Mouse (Mus musculus): ENCODE results near the gene Alk. TPM values are rescaled to one million over a fixed set of nuclear protein-coding genes. Genes with fewer than 3 reads are reported as not detected.

The Alk gene
- polyA plus RNA-seq, 1 experiment from 2014 or later = 0.03 TPM

DNA sequence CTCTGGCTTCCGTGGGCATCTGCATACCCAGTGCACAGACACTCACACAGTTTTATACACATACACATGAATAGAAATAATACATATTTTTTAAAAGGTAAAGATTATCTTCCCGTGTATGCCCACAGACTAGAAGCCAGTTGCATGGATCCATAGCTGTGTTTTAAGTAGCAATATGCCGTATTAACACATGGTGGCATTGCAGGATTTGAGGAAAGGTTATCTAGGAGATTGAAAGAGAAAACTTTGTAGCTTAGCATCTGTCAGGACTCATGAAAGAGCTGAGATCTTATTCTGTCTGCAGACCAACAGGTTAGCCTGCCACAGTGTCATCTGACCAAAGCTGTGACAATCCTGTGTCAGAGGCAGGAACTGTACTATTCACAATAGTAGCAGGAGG lies 772.5 kb downstream of the Alk start:
- Histone ChIP-seq H3K9me3 (ENCODE audit: low read depth, low read length) (no peaks in the 10 kb centered on the region), H3K4me1 (ENCODE audit: insufficient read depth) (no peaks in the 10 kb centered on the region), H3K27ac (ENCODE audit: low read depth) (no peak overlapping the region), H3K36me3 (ENCODE audit: insufficient read depth) (0 out of 2 replicates have a peak, but pooled peaks cover 4% of the 10 kb centered on the region), H3K4me3 (ENCODE audit: low read depth, low read length) (no peak overlapping the region), H3K9ac (no peak overlapping the region), H3K27me3 (ENCODE audit: insufficient read depth, low read length) (no peaks in the 10 kb centered on the region), H3K4me2 (no peak overlapping the region)
- TF ChIP-seq CTCF (IDR thresholded peaks at IDR 0.05; ENCODE audit: low read depth) = peak; percentile 33
- ATAC-seq (ENCODE audit: insufficient read depth) (no peak), DNase-seq (peak; percentile 45)
- 74% methylated on average over 3 of the region's 3 CpGs for WGBS

DNA sequence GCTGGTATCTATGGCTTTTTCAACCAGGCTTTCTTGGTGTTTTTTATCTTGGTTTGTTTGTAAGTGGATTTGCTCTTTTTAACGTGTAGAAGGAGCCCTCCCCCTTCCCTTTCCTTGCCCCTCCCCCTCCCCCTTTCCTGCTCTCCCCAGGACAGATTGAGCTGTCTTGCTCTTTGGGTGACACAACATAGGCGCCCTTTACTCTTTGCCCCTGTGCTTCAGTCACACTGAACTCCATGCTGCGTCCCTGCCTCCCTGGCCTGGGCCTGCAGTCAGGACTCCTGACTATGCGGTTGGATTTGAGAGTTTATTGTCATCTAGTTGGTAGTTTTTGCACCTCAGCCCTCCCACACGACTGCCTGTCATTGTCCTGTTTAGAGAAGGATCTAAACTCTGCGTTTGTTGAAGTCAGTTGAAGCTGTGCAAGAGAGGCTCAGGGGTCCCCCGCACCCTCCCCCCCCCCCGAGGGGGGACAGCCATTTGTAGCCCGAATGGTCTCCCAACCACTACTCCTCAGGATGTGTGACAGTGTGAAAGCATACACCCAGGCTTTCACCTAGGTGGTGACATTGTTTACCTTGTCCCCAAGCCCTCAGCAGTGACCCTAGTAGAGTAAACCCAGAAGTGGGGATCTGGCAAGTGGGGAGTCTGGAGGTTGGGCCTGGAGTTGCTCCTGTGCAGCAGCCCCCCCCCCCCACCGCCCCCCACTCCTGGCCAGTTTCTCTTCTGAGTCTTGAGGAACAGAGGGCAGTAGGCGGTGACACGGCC lies 775.6 kb downstream of the Alk start:
- 0 out of 2 replicates have a peak, but pooled peaks cover 4% of the 10 kb centered on the region for H3K36me3 ChIP-seq (ENCODE audit: insufficient read depth)
- ATAC-seq (ENCODE audit: insufficient read depth) = no peak
- no peak overlapping the region for H3K27ac ChIP-seq (ENCODE audit: low read depth)
- no peak overlapping the region for H3K4me2 ChIP-seq
- peak; percentile 12 for DNase-seq
- no peak overlapping the region for H3K4me3 ChIP-seq (ENCODE audit: low read depth, low read length)
- 30% methylated on average over 12 of the region's 12 CpGs for WGBS
- H3K27me3 ChIP-seq (ENCODE audit: insufficient read depth, low read length) = no peaks in the 10 kb centered on the region
- H3K4me1 ChIP-seq (ENCODE audit: insufficient read depth) = no peaks in the 10 kb centered on the region
- H3K9me3 ChIP-seq (ENCODE audit: low read depth, low read length) = no peaks in the 10 kb centered on the region
- H3K9ac ChIP-seq = no peak overlapping the region
- TF ChIP-seq CTCF (IDR thresholded peaks at IDR 0.05; ENCODE audit: low read depth) = no peak

- Histone ChIP-seq H3K4me3 (ENCODE audit: low read depth, low read length) (no peak overlapping the region), H3K36me3 (ENCODE audit: insufficient read depth) (0 out of 2 replicates have a peak, but pooled peaks cover 4% of the 10 kb centered on the region), H3K9ac (no peak overlapping the region), H3K4me2 (no peak overlapping the region), H3K27ac (ENCODE audit: low read depth) (no peak overlapping the region), H3K4me1 (ENCODE audit: insufficient read depth) (no peaks in the 10 kb centered on the region), H3K9me3 (ENCODE audit: low read depth, low read length) (no peaks in the 10 kb centered on the region), H3K27me3 (ENCODE audit: insufficient read depth, low read length) (no peaks in the 10 kb centered on the region)
- no peak for TF ChIP-seq CTCF (IDR thresholded peaks at IDR 0.05; ENCODE audit: low read depth)
- peak; percentile 7; the same call in 1 of the 2 replicates for ATAC-seq (ENCODE audit: insufficient read depth)
- WGBS = 37% methylated on average over 8 of the region's 8 CpGs
- peak; percentile 70 for DNase-seq
Observed at GRCm38 (mm10) chr17:71827627-71828026, 776.8 kb downstream of the Alk start.

GRCm38 (mm10) chr17:71826603-71827002 lies 777.8 kb downstream of the Alk start:
- DNase-seq = no peak
- no peak overlapping the region for H3K4me3 ChIP-seq (ENCODE audit: low read depth, low read length)
- H3K9me3 ChIP-seq (ENCODE audit: low read depth, low read length) = no peaks in the 10 kb centered on the region
- H3K36me3 ChIP-seq (ENCODE audit: insufficient read depth) = 0 out of 2 replicates have a peak, but pooled peaks cover 4% of the 10 kb centered on the region
- no peak overlapping the region for H3K9ac ChIP-seq
- H3K4me1 ChIP-seq (ENCODE audit: insufficient read depth) = no peaks in the 10 kb centered on the region
- H3K27me3 ChIP-seq (ENCODE audit: insufficient read depth, low read length) = no peaks in the 10 kb centered on the region
- no peak for ATAC-seq (ENCODE audit: insufficient read depth)
- no peak overlapping the region for H3K27ac ChIP-seq (ENCODE audit: low read depth)
- no peak overlapping the region for H3K4me2 ChIP-seq
- 18% methylated on average over 3 of the region's 3 CpGs for WGBS
- TF ChIP-seq CTCF (IDR thresholded peaks at IDR 0.05; ENCODE audit: low read depth) = no peak

- Histone ChIP-seq H3K9ac (no peak overlapping the region), H3K4me3 (ENCODE audit: low read depth, low read length) (no peak overlapping the region), H3K27me3 (ENCODE audit: insufficient read depth, low read length) (no peaks in the 10 kb centered on the region), H3K4me1 (ENCODE audit: insufficient read depth) (no peaks in the 10 kb centered on the region), H3K27ac (ENCODE audit: low read depth) (no peak overlapping the region), H3K9me3 (ENCODE audit: low read depth, low read length) (no peaks in the 10 kb centered on the region), H3K36me3 (ENCODE audit: insufficient read depth) (no peaks in the 10 kb centered on the region), H3K4me2 (no peak overlapping the region)
- WGBS = 62% methylated on average over 8 of the region's 8 CpGs
- no peak for ATAC-seq (ENCODE audit: insufficient read depth)
- no peak for DNase-seq
- no peak for TF ChIP-seq CTCF (IDR thresholded peaks at IDR 0.05; ENCODE audit: low read depth)
Observed at GRCm38 (mm10) chr17:71823622-71824306, 780.7 kb downstream of the Alk start.

Other genes starting within 250 kb of the Alk start
- gene Ypel5, start 231.8 kb upstream of the Alk start, polyA plus RNA-seq (2014; fragmentation: Nextera tagmentation; extraction: Ambion mirVana) = 36.4 and 38.1 TPM in 2 replicates